Mouse (Mus musculus) heart, embryonic 10.5 days (tissue): ENCODE results near the gene Arf1. TPM values are rescaled to one million over a fixed set of nuclear protein-coding genes. Genes with fewer than 3 reads are reported as not detected.

Source experiments
- DNase-seq: peaks from one replicate; pipeline ENCODE4 v3.0.0-alpha.2; 2017; ENCODE audit warnings: low spot score
- H3K27ac ChIP-seq: fragments of 300-500 bp; sonication (generic); 2 replicates; pipeline ENCODE4 v1.5.1; 2016; ENCODE audit warnings: mild to moderate bottlenecking
- H3K27me3 ChIP-seq: fragments of 300-500 bp; sonication (generic); 2 replicates; pipeline ENCODE4 v1.6.1; 2016; ENCODE audit warnings: mild to moderate bottlenecking; ENCODE audit not compliant: poor library complexity, insufficient read depth, severe bottlenecking
- H3K36me3 ChIP-seq: fragments of 300-500 bp; sonication (generic); 2 replicates; pipeline ENCODE4 v1.6.1; 2016; ENCODE audit warnings: mild to moderate bottlenecking, moderate library complexity
- H3K4me1 ChIP-seq: fragments of 300-500 bp; sonication (generic); 2 replicates; pipeline ENCODE4 v1.6.1; 2016; ENCODE audit warnings: mild to moderate bottlenecking
- H3K4me3 ChIP-seq: fragments of 300-500 bp; sonication (generic); 2 replicates; pipeline ENCODE4 v1.5.1; 2016; ENCODE audit warnings: mild to moderate bottlenecking, moderate library complexity
- H3K9me3 ChIP-seq: fragments of 300-500 bp; sonication (generic); 2 replicates; pipeline ENCODE4 v1.6.1; 2016; ENCODE audit warnings: mild to moderate bottlenecking, moderate library complexity
- WGBS: fragments of 180-500 bp; shearing (Covaris S2); methylation state at CpG from one replicate; pipeline ENCODE4 v1.1.7; 2016; 5-methylcytosine and 5-hydroxymethylcytosine counted together
- polyA plus RNA-seq: library from polyadenylated mRNA; unstranded; fragments of >200 nt; fragmentation: Nextera tagmentation; extraction: Ambion mirVana; gene quantifications from 2 replicates; pipeline ENCODE4 v1.2.1, GENCODE M21; 2016

Arf1 gene
- 702 and 707 TPM in 2 replicates for polyA plus RNA-seq

DNA sequence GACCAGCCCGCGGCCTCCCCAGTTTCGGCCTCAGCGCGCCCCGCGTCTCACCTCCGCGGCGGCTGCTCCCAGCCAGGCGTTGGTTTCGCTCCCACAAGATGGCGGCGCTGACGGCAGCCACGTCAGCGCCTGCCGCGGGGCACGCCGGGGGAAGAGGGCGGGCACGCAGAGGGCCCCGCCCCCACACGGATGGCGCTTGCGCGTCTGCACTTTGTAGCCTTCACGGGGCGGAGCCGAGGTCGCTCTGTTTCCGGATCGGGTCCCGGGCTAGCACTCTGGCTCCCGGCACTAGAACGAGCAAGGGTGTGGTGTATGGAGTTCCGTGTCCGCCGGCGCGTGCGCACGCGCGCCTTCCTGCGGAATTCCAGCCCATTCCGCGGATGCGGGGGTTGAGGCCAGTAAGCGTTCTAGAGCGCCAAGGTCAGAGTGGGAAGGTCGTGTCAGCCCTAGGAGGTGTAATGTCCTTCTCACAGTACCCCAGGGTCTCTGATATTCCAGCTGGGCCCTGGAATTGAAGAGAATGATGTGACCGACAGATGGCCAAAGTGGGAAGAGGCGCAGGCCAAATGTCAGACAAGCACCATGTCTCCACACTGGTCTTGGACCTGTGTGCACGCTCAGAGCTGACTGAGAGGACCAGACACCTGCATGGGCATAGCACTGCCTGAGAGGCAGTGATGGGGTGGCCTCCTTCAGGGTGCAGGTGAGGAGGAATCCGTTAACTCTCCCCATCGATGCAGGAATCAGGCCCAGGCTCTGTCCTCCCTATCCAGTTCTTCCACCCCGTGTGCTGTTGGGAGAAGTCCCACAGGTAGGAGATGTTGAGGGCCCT lies at the start of gene Arf1:
TSS of gene Arf1 (minus strand) at position 149 of the 832 bp plus-strand sequence.
- H3K27me3 ChIP-seq: no peaks in the 10 kb centered on the region
- 4% methylated on average over 59 of the region's 59 CpGs for WGBS
- H3K4me1 ChIP-seq: peaks cover 48% of the 10 kb centered on the region
- H3K36me3 ChIP-seq: peaks cover 4% of the 10 kb centered on the region; the same call in 1 of the 2 replicates
- H3K9me3 ChIP-seq: no peaks in the 10 kb centered on the region
- DNase-seq: peak; percentile 98
- peak within 1 kb of the TSS; percentile 99 for H3K4me3 ChIP-seq
- peak within 1 kb of the TSS; percentile 100 for H3K27ac ChIP-seq

DNA sequence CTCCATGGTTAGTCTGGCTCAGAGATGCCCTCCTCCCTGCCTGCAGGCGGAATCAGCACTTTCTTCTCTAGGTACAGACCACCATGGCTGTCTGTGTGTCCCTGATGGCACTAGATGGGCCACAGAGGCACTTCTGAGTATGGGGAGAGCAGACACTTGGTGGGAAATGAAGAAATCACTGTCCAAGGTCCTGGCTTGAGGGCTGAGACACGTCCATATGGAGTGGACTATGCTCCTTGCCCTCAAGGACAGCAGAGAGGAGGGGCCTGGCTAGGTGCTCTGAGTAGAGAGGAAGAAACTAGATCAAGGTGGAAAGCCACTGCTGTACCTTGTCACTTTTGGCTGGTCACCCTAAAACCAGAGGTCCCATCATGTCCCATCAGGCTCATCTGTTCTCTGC lies 48.8 kb upstream of the Arf1 start:
- H3K27ac ChIP-seq: no peak overlapping the region
- no peak for DNase-seq
- H3K27me3 ChIP-seq: peaks cover 87% of the 10 kb centered on the region
- no peak overlapping the region for H3K4me3 ChIP-seq
- H3K36me3 ChIP-seq: no peaks in the 10 kb centered on the region
- no peaks in the 10 kb centered on the region for H3K9me3 ChIP-seq
- H3K4me1 ChIP-seq: peaks cover 5% of the 10 kb centered on the region; the same call in 1 of the 2 replicates
- 30% methylated on average over 2 of the region's 2 CpGs for WGBS

DNA sequence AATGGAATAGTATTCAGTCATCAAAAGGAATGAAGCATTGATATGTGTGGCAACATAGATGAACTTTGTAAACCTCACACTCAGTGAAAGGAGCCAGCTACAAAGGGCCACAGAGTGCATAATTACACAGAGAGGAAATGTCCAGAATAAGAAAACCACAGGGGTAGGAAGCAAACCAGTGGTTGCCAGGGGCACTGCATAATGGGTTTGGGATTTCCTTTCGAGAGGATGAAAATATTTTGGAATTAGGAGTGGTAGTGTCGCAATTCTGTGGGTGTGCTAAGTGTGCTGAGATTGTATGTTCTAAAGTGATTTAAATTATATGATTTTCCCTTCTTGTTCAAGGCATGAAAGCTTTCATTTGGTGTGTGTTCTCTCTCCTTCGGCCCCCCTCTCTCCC lies 46.1 kb upstream of the Arf1 start:
- no peaks in the 10 kb centered on the region for H3K9me3 ChIP-seq
- H3K4me1 ChIP-seq: peaks cover 5% of the 10 kb centered on the region; the same call in 1 of the 2 replicates
- H3K4me3 ChIP-seq: no peak overlapping the region
- no peaks in the 10 kb centered on the region for H3K36me3 ChIP-seq
- no peak overlapping the region for H3K27ac ChIP-seq
- DNase-seq: no peak
- WGBS: 75% methylated on average over 2 of the region's 3 CpGs
- H3K27me3 ChIP-seq: peaks cover 60% of the 10 kb centered on the region

DNA sequence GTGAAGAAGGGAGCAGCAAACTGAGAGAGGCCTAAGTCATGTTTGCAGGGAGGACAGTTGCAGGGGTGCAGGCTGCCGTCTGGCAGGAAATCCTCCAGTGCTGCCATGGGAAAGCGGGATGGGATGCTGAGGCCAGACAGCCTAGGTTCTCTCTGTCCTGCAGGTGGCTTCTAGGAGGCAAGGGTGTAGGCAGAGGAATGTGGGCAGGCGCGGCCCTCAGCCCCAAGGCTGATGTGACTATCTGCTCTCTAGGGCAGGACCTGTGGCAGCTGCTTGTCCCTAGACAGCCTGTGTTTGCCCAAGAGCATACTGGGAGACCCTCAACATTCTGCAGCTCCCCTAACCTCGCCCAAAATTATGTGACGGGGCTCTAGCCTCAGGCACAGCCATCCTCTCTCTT lies 38.7 kb upstream of the Arf1 start:
- Histone ChIP-seq H3K4me3 (no peak overlapping the region), H3K27ac (no peak overlapping the region), H3K9me3 (no peaks in the 10 kb centered on the region), H3K27me3 (peaks cover 56% of the 10 kb centered on the region), H3K36me3 (no peaks in the 10 kb centered on the region), H3K4me1 (peaks cover 14% of the 10 kb centered on the region)
- WGBS: 27% methylated on average over 6 of the region's 6 CpGs
- no peak for DNase-seq

DNA sequence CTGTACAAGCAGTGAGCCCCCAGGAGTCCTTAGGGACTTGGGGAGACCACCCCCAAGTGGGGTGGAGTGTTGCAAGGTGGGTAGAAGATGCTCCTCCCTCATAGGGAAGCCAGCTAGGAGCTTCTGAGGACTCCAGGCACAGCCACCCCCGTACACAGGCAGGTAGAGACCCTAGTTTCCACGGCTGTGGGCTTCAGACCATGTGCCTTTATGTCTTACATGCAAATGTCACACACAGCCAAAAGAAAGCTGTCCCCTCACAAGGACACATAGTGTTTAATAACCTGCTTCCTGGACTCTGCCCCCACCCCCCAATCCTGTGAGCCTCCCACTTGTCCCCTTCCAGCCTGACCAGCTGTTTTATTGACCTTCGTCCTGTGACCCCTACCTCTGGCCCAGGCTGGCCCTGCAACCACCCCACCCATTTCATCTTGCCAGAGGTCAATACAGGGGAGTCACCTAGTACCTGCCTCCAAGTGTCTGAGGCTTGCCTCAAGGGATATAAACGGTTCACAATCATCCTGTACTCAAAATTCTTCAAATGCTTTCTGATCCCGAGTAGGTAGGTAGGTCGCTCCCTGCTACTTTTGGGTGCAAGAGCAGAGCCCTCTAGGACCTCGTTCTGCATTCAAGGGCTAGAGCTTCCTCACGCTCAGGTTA lies 37.2 kb upstream of the Arf1 start:
- WGBS: 64% methylated on average over 8 of the region's 8 CpGs
- no peak for DNase-seq
- Histone ChIP-seq H3K27ac (no peak overlapping the region), H3K9me3 (no peaks in the 10 kb centered on the region), H3K4me1 (peaks cover 14% of the 10 kb centered on the region), H3K4me3 (no peak overlapping the region), H3K36me3 (no peaks in the 10 kb centered on the region), H3K27me3 (peaks cover 70% of the 10 kb centered on the region)

DNA sequence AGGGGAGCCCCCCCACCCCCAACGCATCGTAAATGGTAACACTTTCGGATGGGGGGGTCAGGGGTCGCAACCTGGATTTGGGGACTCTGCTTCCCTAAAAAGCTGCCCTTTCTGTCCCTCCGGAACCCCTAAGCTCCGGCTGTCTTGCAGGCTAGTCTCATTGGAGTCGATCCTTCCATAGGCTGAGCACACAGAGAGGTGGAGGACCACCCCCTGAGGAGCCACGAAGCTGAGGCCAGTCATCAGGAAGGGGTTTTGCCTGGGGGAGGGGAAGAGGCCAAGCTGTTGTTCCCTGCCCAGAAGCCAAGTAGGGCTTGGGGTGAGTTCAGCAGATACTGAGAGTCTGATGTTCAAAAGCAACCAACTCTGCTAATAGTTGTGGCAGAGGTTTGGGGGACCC lies 36.5 kb upstream of the Arf1 start:
- no peaks in the 10 kb centered on the region for H3K9me3 ChIP-seq
- H3K27me3 ChIP-seq: peaks cover 73% of the 10 kb centered on the region
- H3K4me1 ChIP-seq: peaks cover 14% of the 10 kb centered on the region
- no peaks in the 10 kb centered on the region for H3K36me3 ChIP-seq
- no peak for DNase-seq
- 5% methylated on average over 8 of the region's 8 CpGs for WGBS
- H3K27ac ChIP-seq: 0 out of 2 replicates have a peak overlapping the region, but pooled peaks have one; percentile 77
- H3K4me3 ChIP-seq: peak overlapping the region; percentile 72

DNA sequence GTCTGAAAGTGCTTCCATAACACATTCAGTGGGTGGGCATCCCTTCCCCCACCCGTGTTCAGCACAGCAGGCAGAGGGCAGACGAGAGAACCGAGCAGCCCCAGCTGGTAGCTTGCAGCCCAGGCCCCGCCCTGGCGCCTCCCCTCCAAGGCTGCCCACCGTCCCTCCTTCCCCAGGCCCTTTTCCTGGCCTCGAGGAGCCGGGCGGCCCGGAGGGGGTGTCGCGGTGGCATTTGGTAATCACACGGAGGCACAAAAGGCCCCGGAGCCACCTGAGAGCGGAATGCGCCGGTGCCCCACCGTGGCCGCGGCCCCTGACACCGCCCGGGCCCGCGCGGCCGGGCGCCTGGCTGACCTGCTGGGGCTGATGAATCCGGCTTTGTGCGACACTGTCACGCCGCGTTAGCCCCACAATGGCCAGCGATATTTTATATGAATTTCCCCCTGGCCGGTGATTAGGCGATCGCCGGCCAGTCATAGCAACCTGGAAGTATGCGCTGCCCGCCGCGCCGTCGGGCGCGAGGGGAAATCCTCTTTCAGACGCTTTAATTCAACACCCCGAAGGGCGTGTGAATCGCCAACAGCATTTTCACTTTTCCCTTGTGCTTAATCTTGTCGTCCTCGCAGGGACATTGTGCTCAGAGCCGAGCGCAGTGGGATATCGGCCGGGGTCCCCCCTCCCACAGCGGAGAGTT lies 35.9 kb upstream of the Arf1 start:
- Histone ChIP-seq H3K27me3 (peaks cover 73% of the 10 kb centered on the region), H3K27ac (peak overlapping the region; percentile 77), H3K4me3 (peak overlapping the region; percentile 72), H3K4me1 (peaks cover 14% of the 10 kb centered on the region), H3K9me3 (no peaks in the 10 kb centered on the region), H3K36me3 (no peaks in the 10 kb centered on the region)
- WGBS: under 1% methylated on average over 56 of the region's 56 CpGs
- no peak for DNase-seq

DNA sequence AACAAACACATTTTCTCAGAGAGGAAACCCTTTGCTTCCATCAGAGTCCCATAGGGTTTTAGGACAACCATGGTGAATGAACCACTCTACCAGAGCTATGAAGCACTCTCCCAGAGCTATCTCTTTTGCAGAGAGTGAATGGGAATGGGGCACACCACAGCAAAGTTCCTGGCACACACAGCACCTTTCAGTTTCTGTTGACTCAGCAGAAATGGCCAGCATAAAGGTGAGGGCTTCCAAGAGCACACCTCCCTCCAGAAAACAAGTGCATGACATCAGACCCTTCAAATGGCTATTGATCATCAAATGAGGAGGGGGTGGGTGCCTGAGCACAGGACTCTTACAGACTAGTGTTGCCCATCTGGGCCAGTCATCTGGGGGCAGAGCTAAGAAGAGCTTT lies 34.2 kb upstream of the Arf1 start:
- H3K9me3 ChIP-seq: no peaks in the 10 kb centered on the region
- no peak overlapping the region for H3K4me3 ChIP-seq
- no peak overlapping the region for H3K27ac ChIP-seq
- no peak for DNase-seq
- peaks cover 14% of the 10 kb centered on the region for H3K4me1 ChIP-seq
- no peaks in the 10 kb centered on the region for H3K36me3 ChIP-seq
- H3K27me3 ChIP-seq: peaks cover 71% of the 10 kb centered on the region

DNA sequence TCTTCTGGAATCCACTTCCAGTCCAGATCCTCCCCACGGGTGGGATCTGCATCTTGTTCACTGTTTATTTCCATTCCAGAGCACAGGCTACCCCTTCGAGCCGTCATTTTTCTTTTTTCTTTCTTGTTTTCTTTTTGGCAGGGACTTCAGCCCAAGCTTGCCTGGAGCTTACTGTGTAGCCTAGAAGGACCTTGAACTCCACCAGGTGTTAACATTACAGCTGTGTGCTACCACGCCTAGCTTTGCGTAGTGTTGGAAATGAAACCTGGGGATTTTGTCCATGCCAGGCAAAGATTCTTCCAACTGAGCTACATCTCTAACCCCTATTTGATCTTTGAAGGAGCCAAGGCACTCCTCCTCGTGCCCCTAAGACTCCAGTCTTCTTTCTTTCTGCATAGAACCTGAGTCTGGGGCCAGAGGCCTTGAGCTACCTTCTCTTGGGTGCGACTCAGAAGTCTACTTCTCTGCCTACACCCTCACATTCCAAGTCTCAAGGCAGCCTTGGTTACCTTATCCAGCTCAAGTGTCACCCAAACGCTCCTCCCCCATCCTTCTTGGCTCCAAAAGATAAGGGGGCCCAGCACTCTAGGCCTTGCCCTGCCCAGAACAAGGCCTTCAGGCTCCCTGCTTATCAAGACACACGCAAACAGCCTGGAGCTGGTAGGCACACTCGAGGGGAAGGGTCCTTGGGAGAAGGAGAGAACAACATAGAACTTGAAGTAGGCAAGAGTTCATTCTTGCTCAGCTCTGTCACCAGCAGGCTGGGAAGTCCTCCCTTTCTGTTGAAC lies 32.8 kb upstream of the Arf1 start:
- Histone ChIP-seq H3K36me3 (no peaks in the 10 kb centered on the region), H3K4me3 (no peak overlapping the region), H3K27me3 (peaks cover 71% of the 10 kb centered on the region), H3K4me1 (peaks cover 14% of the 10 kb centered on the region), H3K27ac (no peak overlapping the region), H3K9me3 (no peaks in the 10 kb centered on the region)
- peak; percentile 89 for DNase-seq
- 56% methylated on average over 10 of the region's 10 CpGs for WGBS

DNA sequence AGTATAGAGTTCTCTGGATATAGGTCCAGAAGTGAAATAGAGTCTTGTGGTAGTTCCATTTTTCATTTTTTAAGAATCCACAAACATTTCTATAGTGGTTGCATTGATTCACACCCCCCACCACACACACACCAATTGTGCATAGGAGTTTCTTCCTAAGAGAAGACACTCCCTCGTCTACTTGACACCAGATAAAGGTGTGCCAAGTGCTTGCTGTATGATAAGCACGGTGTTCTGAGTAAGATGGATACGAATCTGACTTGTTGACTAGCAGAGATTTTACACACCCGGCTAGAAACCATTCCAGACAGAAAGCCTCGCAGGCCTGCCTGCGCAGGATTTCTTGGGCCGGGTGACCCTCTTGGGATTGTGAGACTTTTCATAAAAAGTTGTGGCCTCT lies 31.6 kb upstream of the Arf1 start:
- DNase-seq: no peak
- peaks cover 71% of the 10 kb centered on the region for H3K27me3 ChIP-seq
- WGBS: 63% methylated on average over 7 of the region's 7 CpGs
- H3K4me1 ChIP-seq: peaks cover 12% of the 10 kb centered on the region
- no peaks in the 10 kb centered on the region for H3K36me3 ChIP-seq
- no peak overlapping the region for H3K27ac ChIP-seq
- H3K4me3 ChIP-seq: no peak overlapping the region
- H3K9me3 ChIP-seq: no peaks in the 10 kb centered on the region

DNA sequence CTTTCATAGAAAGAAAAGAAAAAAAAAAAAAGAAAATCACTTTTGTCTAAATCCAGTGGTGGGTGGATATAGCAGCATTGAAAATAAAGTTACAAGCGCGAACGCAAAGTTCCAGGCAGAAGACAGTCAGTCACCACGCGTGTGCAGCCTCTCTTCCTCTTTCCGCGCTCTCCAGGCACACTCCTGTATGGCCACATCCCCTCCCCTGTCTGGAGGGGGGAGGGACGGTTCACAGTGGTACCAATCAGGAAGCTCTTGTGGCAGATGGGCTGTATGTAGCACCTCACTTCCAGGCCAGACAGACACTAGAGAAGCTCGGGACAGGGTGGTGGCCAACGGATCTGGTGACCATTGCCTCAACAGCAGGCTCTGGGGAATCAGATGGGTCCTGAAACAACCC lies 20.0 kb upstream of the Arf1 start:
- H3K4me3 ChIP-seq: no peak overlapping the region
- DNase-seq: no peak
- no peaks in the 10 kb centered on the region for H3K4me1 ChIP-seq
- peaks cover 82% of the 10 kb centered on the region for H3K27me3 ChIP-seq
- H3K9me3 ChIP-seq: no peaks in the 10 kb centered on the region
- 50% methylated on average over 10 of the region's 10 CpGs for WGBS
- no peaks in the 10 kb centered on the region for H3K36me3 ChIP-seq
- H3K27ac ChIP-seq: no peak overlapping the region

DNA sequence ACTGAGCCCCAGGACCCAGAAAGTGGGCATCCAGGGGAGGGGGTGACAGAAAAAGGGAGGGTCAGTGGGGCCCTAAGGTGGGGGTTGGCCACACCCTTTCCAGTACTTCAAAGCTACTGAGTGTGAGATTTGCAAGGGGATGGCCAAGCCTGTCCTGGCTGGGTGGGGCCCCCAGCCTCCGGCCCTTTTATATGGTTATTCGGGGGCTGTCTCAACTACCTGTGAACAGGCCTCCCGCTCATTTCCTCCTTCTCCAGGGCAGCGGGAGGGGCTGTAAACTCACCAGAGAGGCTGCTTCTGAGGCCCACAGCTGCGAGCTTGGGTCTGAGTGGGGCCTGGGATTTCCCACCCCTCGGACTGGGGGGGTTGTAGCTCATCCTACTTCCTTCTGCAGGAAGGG lies 15.8 kb upstream of the Arf1 start:
- DNase-seq: no peak
- Histone ChIP-seq H3K9me3 (no peaks in the 10 kb centered on the region), H3K36me3 (no peaks in the 10 kb centered on the region), H3K4me1 (peaks cover 8% of the 10 kb centered on the region), H3K27me3 (peaks cover 85% of the 10 kb centered on the region), H3K4me3 (no peak overlapping the region), H3K27ac (no peak overlapping the region)
- 21% methylated on average over 6 of the region's 6 CpGs for WGBS
